Mouse (Mus musculus): ENCODE measurements around the gene Tbc1d10b. TPM values are rescaled to one million over a fixed set of nuclear protein-coding genes. Genes with fewer than 3 reads are reported as not detected.

Tbc1d10b gene
- total and polyA plus RNA-seq, 3 experiments: 37.4 to 70.3 TPM; not detected in 1

GRCm38 (mm10) chr7:127218670-127219069, 10.4 kb upstream of the Tbc1d10b start (continued):
- TF ChIP-seq TCF12 (IDR thresholded peaks at IDR 0.05; ENCODE audit: low read depth, low read length) (peak; percentile 64; the same call in 1 of the 2 replicates), MXI1 (IDR thresholded peaks at IDR 0.05; ENCODE audit: low read depth, low read length) (0 out of 2 replicates have a peak, but pooled peaks have one; percentile 44)

- DNase-seq (ENCODE audit: low read depth, low spot score): peak; percentile 75
- peaks cover 0 to 21% of the 10 kb centered on the region in 2 experiments; a peak in 2 of 4 replicates for H3K36me3 ChIP-seq (ENCODE audit: control insufficient read depth in 1 of 2, insufficient read depth in 2 of 2, low read length in 2 of 2)
- H3K9me3 ChIP-seq (replicated peaks; ENCODE audit: insufficient read depth, low read length): no peaks in the 10 kb centered on the region
- no peaks in the 10 kb centered on the region for H3K27me3 ChIP-seq (ENCODE audit: control insufficient read depth in 1 of 2, insufficient read depth in 2 of 2, low read length in 2 of 2)
- peak overlapping the region; percentile 67 for H3K9ac ChIP-seq (ENCODE audit: control insufficient read depth, low read depth, low read length, poor library complexity, severe bottlenecking)
- TF ChIP-seq MEF2A (IDR thresholded peaks at IDR 0.05; ENCODE audit: extremely low read depth, insufficient replicate concordance, low read depth, low read length, poor library complexity, severe bottlenecking): no peak
- peak; percentile 84; the same call in 1 of the 2 replicates for TF ChIP-seq MAZ (IDR thresholded peaks at IDR 0.05; ENCODE audit: low read depth, low read length)
- no peak for TF ChIP-seq NRF1 (IDR thresholded peaks at IDR 0.05; ENCODE audit: insufficient read depth, low read depth, low read length, poor library complexity, severe bottlenecking)
- peak; percentile 13 to 38; a peak in 1 of 4 replicates for TF ChIP-seq POLR2A (IDR thresholded peaks at IDR 0.05; ENCODE audit: control insufficient read depth in 1 of 2, insufficient read depth in 1 of 2, low read depth in 1 of 2, low read length in 2 of 2, poor library complexity in 1 of 2)
- TF ChIP-seq ZC3H11A (IDR thresholded peaks at IDR 0.05; ENCODE audit: low read depth, low read length): no peak
- TF ChIP-seq HCFC1 (IDR thresholded peaks at IDR 0.05; ENCODE audit: low read depth, low read length): 0 out of 2 replicates have a peak, but pooled peaks have one; percentile 12
- peaks cover 23 to 39% of the 10 kb centered on the region in 2 experiments for H3K4me1 ChIP-seq (ENCODE audit: control insufficient read depth in 1 of 2, insufficient read depth in 2 of 2, low read length in 2 of 2)
- H3K4me3 ChIP-seq (ENCODE audit: control insufficient read depth in 1 of 2, insufficient read depth in 1 of 2, low read depth in 2 of 2, low read length in 2 of 2): peak overlapping the region; percentile 32 to 34
- peaks cover 3% of the 10 kb centered on the region for H3K79me2 ChIP-seq (ENCODE audit: control insufficient read depth, insufficient read depth, low read length, poor library complexity)
- peak overlapping the region; percentile 91 for H3K27ac ChIP-seq (ENCODE audit: control insufficient read depth, low read depth, low read length)
Observed at GRCm38 (mm10) chr7:127217901-127218642, 9.8 kb upstream of the Tbc1d10b start.

- H3K36me3 ChIP-seq (ENCODE audit: control insufficient read depth in 1 of 2, insufficient read depth in 2 of 2, low read length in 2 of 2): peaks cover 0 to 22% of the 10 kb centered on the region in 2 experiments; a peak in 2 of 4 replicates
- H3K79me2 ChIP-seq (ENCODE audit: control insufficient read depth, insufficient read depth, low read length, poor library complexity): peaks cover 3% of the 10 kb centered on the region
- peak overlapping the region; percentile 91 for H3K27ac ChIP-seq (ENCODE audit: control insufficient read depth, low read depth, low read length)
- H3K9ac ChIP-seq (ENCODE audit: control insufficient read depth, low read depth, low read length, poor library complexity, severe bottlenecking): peak overlapping the region; percentile 67
- no peaks in the 10 kb centered on the region for H3K27me3 ChIP-seq (ENCODE audit: control insufficient read depth in 1 of 2, insufficient read depth in 2 of 2, low read length in 2 of 2)
- DNase-seq (ENCODE audit: low read depth, low spot score): no peak
- peak overlapping the region; percentile 32 to 34 for H3K4me3 ChIP-seq (ENCODE audit: control insufficient read depth in 1 of 2, insufficient read depth in 1 of 2, low read depth in 2 of 2, low read length in 2 of 2)
- H3K4me1 ChIP-seq (ENCODE audit: control insufficient read depth in 1 of 2, insufficient read depth in 2 of 2, low read length in 2 of 2): peaks cover 23 to 41% of the 10 kb centered on the region in 2 experiments
- no peaks in the 10 kb centered on the region for H3K9me3 ChIP-seq (replicated peaks; ENCODE audit: insufficient read depth, low read length)
- no peak for TF ChIP-seq MAFK (IDR thresholded peaks at IDR 0.05; ENCODE audit: borderline replicate concordance, low read depth, low read length)
- TF ChIP-seq BHLHE40 (IDR thresholded peaks at IDR 0.05; ENCODE audit: borderline replicate concordance, low read depth, low read length): no peak
- 0 out of 2 replicates have a peak, but pooled peaks have one; percentile 37 for TF ChIP-seq MXI1 (IDR thresholded peaks at IDR 0.05; ENCODE audit: low read depth, low read length)
Observed at GRCm38 (mm10) chr7:127217475-127217874, 9.2 kb upstream of the Tbc1d10b start.

Measured in MEL (cell line).